Mouse (Mus musculus): ENCODE measurements around the gene Prdm2.

DNA sequence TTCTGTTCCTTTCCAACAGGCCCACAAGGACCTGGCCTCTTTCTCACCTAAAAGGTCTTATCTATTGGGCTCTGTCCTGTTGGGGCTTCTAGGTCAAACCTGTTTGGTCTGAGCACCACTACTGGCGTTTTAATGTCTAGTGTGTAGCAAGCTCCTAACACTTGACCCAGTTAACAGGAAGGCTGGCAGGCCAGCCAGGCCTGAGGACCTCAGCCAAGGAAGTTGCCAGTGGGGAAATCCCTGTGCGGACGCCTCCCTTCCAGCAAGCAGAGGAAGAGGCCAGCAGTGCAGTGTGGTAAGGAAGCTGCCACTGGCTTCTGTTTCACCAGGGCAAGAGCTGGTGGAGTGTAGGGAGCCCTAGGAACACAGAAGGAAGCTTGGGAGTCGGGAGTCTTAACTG is 94.0 kb downstream of the Prdm2 start:
- TF ChIP-seq CTCF (IDR thresholded peaks at IDR 0.05; ENCODE audit: control insufficient read depth, insufficient read depth, insufficient read length) (no peak), MYOG (IDR thresholded peaks at IDR 0.05; ENCODE audit: control insufficient read depth, extremely low read depth, insufficient read length) (no peak), USF1 (IDR thresholded peaks at IDR 0.05; ENCODE audit: low read depth) (no peak)

Data from C2C12 (cell line).